In genomic region chr10:79877757-79878156, GRCm38 (mm10) we compare ENCODE assay signal across 11 mouse cellular contexts. TPM values are rescaled to one million over a fixed set of nuclear protein-coding genes. Genes with fewer than 3 reads are reported as not detected.
DNase-seq lines count a peak whose midpoint lies in the region; ATAC-seq and TF ChIP-seq lines count a peak whose summit lies in the region.
"Had no signal": no experiment of that assay in that cellular context is flagged by ENCODE, and none has a peak within 500 bp of the region (broad histone marks: within the 10 kb centered on the region; RNA-seq: fewer than 3 reads in every experiment).

No protein-coding gene starts in this region.

- WGBS in kidney, embryonic 14.5 days = 55% methylated on average over 12 of the region's 12 CpGs
- 49% methylated on average over 12 of the region's 12 CpGs for WGBS in heart, embryonic 16.5 days
- 17% methylated on average over 12 of the region's 12 CpGs for WGBS in liver, embryonic 12.5 days (ENCODE audit: insufficient replicate concordance)
- 46% methylated on average over 12 of the region's 12 CpGs for WGBS in cerebellum, adult 2 months

- H3K27me3 ChIP-seq in kidney, embryonic 14.5 days (ENCODE audit: control insufficient read depth, insufficient read depth, low read length) = no peaks in the 10 kb centered on the region
- H3K27me3 ChIP-seq in heart, embryonic 16.5 days (ENCODE audit: control insufficient read depth, insufficient read depth, low read length) = peaks cover 1% of the 10 kb centered on the region; the same call in 1 of the 2 replicates
- peaks cover 42% of the 10 kb centered on the region for H3K27me3 ChIP-seq in liver, embryonic 12.5 days (replicated peaks)
- no peaks in the 10 kb centered on the region for H3K27me3 ChIP-seq in cerebellum, adult 2 months (ENCODE audit: control insufficient read depth, insufficient read depth, low read length)

- H3K27ac ChIP-seq in kidney, embryonic 14.5 days (ENCODE audit: low read depth, low read length) = no peak overlapping the region
- H3K27ac ChIP-seq in heart, embryonic 16.5 days (ENCODE audit: low read length) = no peak overlapping the region
- peak overlapping the region; percentile 38; the same call in 1 of the 2 replicates for H3K27ac ChIP-seq in liver, embryonic 12.5 days
- H3K27ac ChIP-seq in cerebellum, adult 2 months (ENCODE audit: insufficient read depth, low read length) = no peak overlapping the region

- no peaks in the 10 kb centered on the region for H3K9me3 ChIP-seq in kidney, embryonic 14.5 days (ENCODE audit: control insufficient read depth, low read length)
- no peaks in the 10 kb centered on the region for H3K9me3 ChIP-seq in heart, embryonic 16.5 days (replicated peaks; ENCODE audit: control insufficient read depth, low read length)
- no peaks in the 10 kb centered on the region for H3K9me3 ChIP-seq in liver, embryonic 12.5 days (replicated peaks)
- H3K9me3 ChIP-seq: G1E had no signal

- no peaks in the 10 kb centered on the region for H3K36me3 ChIP-seq in kidney, embryonic 14.5 days (ENCODE audit: control insufficient read depth, insufficient read depth, low read length)
- no peaks in the 10 kb centered on the region for H3K36me3 ChIP-seq in heart, embryonic 16.5 days (ENCODE audit: control insufficient read depth, insufficient read depth)
- no peaks in the 10 kb centered on the region for H3K36me3 ChIP-seq in liver, embryonic 12.5 days
- H3K36me3 ChIP-seq: G1E had no signal

- no peak for TF ChIP-seq CTCF in cerebellum, adult 2 months (IDR thresholded peaks at IDR 0.05; ENCODE audit: borderline replicate concordance, insufficient read depth, low read depth, low read length)

- no peak overlapping the region for H3K4me2 ChIP-seq in kidney, embryonic 14.5 days (replicated peaks; ENCODE audit: low read depth, low read length)
- H3K4me2 ChIP-seq in heart, embryonic 16.5 days (ENCODE audit: low read depth, low read length) = peak overlapping the region; percentile 24; the same call in 1 of the 2 replicates
- peak overlapping the region; percentile 34 for H3K4me2 ChIP-seq in liver, embryonic 12.5 days

- no peak overlapping the region for H3K4me3 ChIP-seq in kidney, embryonic 14.5 days (ENCODE audit: low read length)
- H3K4me3 ChIP-seq in heart, embryonic 16.5 days (ENCODE audit: low read length) = no peak overlapping the region
- H3K4me3 ChIP-seq in liver, embryonic 12.5 days = no peak overlapping the region
- H3K4me3 ChIP-seq in cerebellum, adult 2 months (replicated peaks; ENCODE audit: insufficient read depth, low read depth, low read length) = no peak overlapping the region

- DNase-seq in kidney, adult 11 months = peak; percentile 65
- peak; percentile 51 for DNase-seq in naive thymus-derived CD4-positive, alpha-beta T cell, adult 2 months (ENCODE audit: low read depth)
- no peak for DNase-seq in ovary, adult 18-20 months (ENCODE audit: low spot score)
- DNase-seq in cerebellum, postnatal 10 days = no peak
- DNase-seq in cerebellum, adult 2 months = no peak
- DNase-seq: thymus, postnatal 25 days had no signal

- H3K9ac ChIP-seq in kidney, embryonic 14.5 days (ENCODE audit: low read depth, low read length) = no peak overlapping the region
- H3K9ac ChIP-seq in heart, embryonic 16.5 days (ENCODE audit: low read length) = no peak overlapping the region
- H3K9ac ChIP-seq in liver, embryonic 12.5 days = no peak overlapping the region

- peaks cover 31% of the 10 kb centered on the region for H3K4me1 ChIP-seq in kidney, embryonic 14.5 days (ENCODE audit: control insufficient read depth, insufficient read depth, low read length)
- peaks cover 15% of the 10 kb centered on the region for H3K4me1 ChIP-seq in heart, embryonic 16.5 days (ENCODE audit: control insufficient read depth, insufficient read depth, low read length)
- H3K4me1 ChIP-seq in liver, embryonic 12.5 days = peaks cover 74% of the 10 kb centered on the region
- H3K4me1 ChIP-seq in cerebellum, adult 2 months (ENCODE audit: control insufficient read depth, insufficient read depth, low read length) = no peaks in the 10 kb centered on the region; the same call in 1 of the 2 replicates

- no peak for TF ChIP-seq POLR2A in cerebellum, adult 2 months (IDR thresholded peaks at IDR 0.05; ENCODE audit: borderline replicate concordance, insufficient read depth, low read length)

- ATAC-seq in kidney, embryonic 14.5 days (ENCODE audit: low FRiP score, low TSS enrichment) = no peak
- ATAC-seq in heart, embryonic 16.5 days (replicated peaks; ENCODE audit: extremely low read depth, insufficient read depth, low FRiP score) = no peak
- ATAC-seq in liver, embryonic 12.5 days = no peak
- ATAC-seq: midbrain, embryonic 16.5 days had no signal

RNA-seq across cellular contexts. Expression of gene Plppr3, which starts 3.3 kb away (rescaled TPM):
- 58.8 and 59.7 TPM in 2 replicates for polyA plus RNA-seq in kidney, embryonic 14.5 days (2014; fragmentation: Nextera tagmentation; extraction: Ambion mirVana)
- 9.1 and 9.8 TPM in 2 replicates for polyA plus RNA-seq in heart, embryonic 16.5 days (2015; fragmentation: Nextera tagmentation; extraction: Ambion mirVana)
- polyA plus RNA-seq in liver, embryonic 12.5 days (2016; fragmentation: Nextera tagmentation; extraction: Ambion mirVana) = 8.2 and 10.0 TPM in 2 replicates
- 46.0 and 49.3 TPM in 2 replicates for polyA plus RNA-seq in cerebellum, adult 2 months (2012; rRNA removed)

RNA-seq across cellular contexts. Expression of gene Prtn3, which starts 3.5 kb away (rescaled TPM):
- 9.6 and 11.1 TPM in 2 replicates for polyA plus RNA-seq in kidney, embryonic 14.5 days (2014; fragmentation: Nextera tagmentation; extraction: Ambion mirVana)
- polyA plus RNA-seq in heart, embryonic 16.5 days (2015; fragmentation: Nextera tagmentation; extraction: Ambion mirVana) = 1.2 and 1.9 TPM in 2 replicates
- polyA plus RNA-seq in liver, embryonic 12.5 days (2016; fragmentation: Nextera tagmentation; extraction: Ambion mirVana) = 38.4 and 38.6 TPM in 2 replicates
- polyA plus RNA-seq in cerebellum, adult 2 months (2012; rRNA removed) = 2.4 and 2.5 TPM in 2 replicates

RNA-seq across cellular contexts. Expression of gene Elane, which starts 8.3 kb away (rescaled TPM):
- not detected in 2 replicates for polyA plus RNA-seq in kidney, embryonic 14.5 days (2014; fragmentation: Nextera tagmentation; extraction: Ambion mirVana)
- 0.20 and 1.1 TPM in 2 replicates for polyA plus RNA-seq in heart, embryonic 16.5 days (2015; fragmentation: Nextera tagmentation; extraction: Ambion mirVana)
- 12.1 and 15.4 TPM in 2 replicates for polyA plus RNA-seq in liver, embryonic 12.5 days (2016; fragmentation: Nextera tagmentation; extraction: Ambion mirVana)
- 0.15 TPM in 1 of 2 replicates, not detected in the other for polyA plus RNA-seq in cerebellum, adult 2 months (2012; rRNA removed)
- polyA plus RNA-seq: midbrain, embryonic 16.5 days had no signal

RNA-seq across cellular contexts. Expression of gene Cfd, which starts 12.9 kb away (rescaled TPM):
- not detected in 2 replicates for polyA plus RNA-seq in kidney, embryonic 14.5 days (2014; fragmentation: Nextera tagmentation; extraction: Ambion mirVana)
- not detected in 2 replicates for polyA plus RNA-seq in heart, embryonic 16.5 days (2015; fragmentation: Nextera tagmentation; extraction: Ambion mirVana)
- polyA plus RNA-seq in liver, embryonic 12.5 days (2016; fragmentation: Nextera tagmentation; extraction: Ambion mirVana) = not detected in 2 replicates
- 0.29 and 0.41 TPM in 2 replicates for polyA plus RNA-seq in cerebellum, adult 2 months (2012; rRNA removed)
- polyA plus RNA-seq: G1E had no signal

RNA-seq across cellular contexts. Expression of gene Ptbp1, which starts 23.5 kb away (rescaled TPM):
- 279 and 333 TPM in 2 replicates for polyA plus RNA-seq in kidney, embryonic 14.5 days (2014; fragmentation: Nextera tagmentation; extraction: Ambion mirVana)
- polyA plus RNA-seq in heart, embryonic 16.5 days (2015; fragmentation: Nextera tagmentation; extraction: Ambion mirVana) = 125 and 146 TPM in 2 replicates
- 207 and 211 TPM in 2 replicates for polyA plus RNA-seq in liver, embryonic 12.5 days (2016; fragmentation: Nextera tagmentation; extraction: Ambion mirVana)
- 64.2 and 68.6 TPM in 2 replicates for polyA plus RNA-seq in cerebellum, adult 2 months (2012; rRNA removed)

Comparison
In these comparisons a context has a peak if more than half of its experiments do, and no peak if none do; other contexts are left out.
1. DNase-seq: peak in kidney, adult 11 months (single experiment) and naive thymus-derived CD4-positive, alpha-beta T cell, adult 2 months (single experiment); none in ovary, adult 18-20 months (single experiment), cerebellum, postnatal 10 days (0 of 2) and cerebellum, adult 2 months (0 of 2).